Mouse (Mus musculus) MEL (cell line): Measurements from ENCODE around the gene Ndufb4. TPM values are rescaled to one million over a fixed set of nuclear protein-coding genes. Genes with fewer than 3 reads are reported as not detected.

Experiments
- DNase-seq: peaks from one replicate; pipeline ENCODE4 v3.0.0; 2011; ENCODE audit warnings: low read depth, low spot score
- H3K27ac ChIP-seq: 2 replicates; pipeline ENCODE4 v1.5.1; 2012; ENCODE audit warnings: low read depth, mild to moderate bottlenecking, control low read depth, low read length, moderate library complexity; ENCODE audit not compliant: control insufficient read depth
- H3K27me3 ChIP-seq, 2 experiments: fragments of 150-350 bp in 1 of 2; sonication (generic) in 1 of 2; 2 replicates each; pipeline ENCODE4 v1.6.1; 2012; ENCODE audit warnings: low read length in 2 of 2, mild to moderate bottlenecking in 2 of 2, improper control_type of control experiment in 1 of 2, moderate library complexity in 1 of 2; ENCODE audit not compliant: insufficient read depth in 2 of 2, control insufficient read depth in 1 of 2
- H3K36me3 ChIP-seq, 2 experiments: 2 replicates each; pipeline ENCODE4 v1.6.1; 2012 to 2014; ENCODE audit warnings: low read length in 2 of 2, improper control_type of control experiment in 1 of 2, inconsistent platforms in 1 of 2, mild to moderate bottlenecking in 1 of 2; ENCODE audit not compliant: insufficient read depth in 2 of 2, control insufficient read depth in 1 of 2
- H3K4me1 ChIP-seq, 2 experiments: fragments of 150-350 bp in 1 of 2; sonication (generic) in 1 of 2; 2 replicates each; pipeline ENCODE4 v1.6.1; 2012; ENCODE audit warnings: low read length in 2 of 2, improper control_type of control experiment in 1 of 2, mild to moderate bottlenecking in 1 of 2; ENCODE audit not compliant: insufficient read depth in 2 of 2, control insufficient read depth in 1 of 2
- H3K4me3 ChIP-seq, 2 experiments: fragments of 150-350 bp in 1 of 2; sonication (generic) in 1 of 2; 2 replicates each; pipeline ENCODE4 v1.5.1; 2012; ENCODE audit warnings: low read depth in 2 of 2, low read length in 2 of 2, mild to moderate bottlenecking in 2 of 2, moderate library complexity in 2 of 2, control low read depth in 1 of 2, improper control_type of control experiment in 1 of 2; ENCODE audit not compliant: control insufficient read depth in 1 of 2, insufficient read depth in 1 of 2
- H3K79me2 ChIP-seq: 2 replicates; pipeline ENCODE4 v1.6.1; 2012; ENCODE audit warnings: mild to moderate bottlenecking, low read length, moderate library complexity; ENCODE audit not compliant: control insufficient read depth, poor library complexity, insufficient read depth
- H3K9ac ChIP-seq: 2 replicates; pipeline ENCODE4 v1.6.1; 2012; ENCODE audit warnings: low read depth, mild to moderate bottlenecking, control low read depth, low read length, moderate library complexity; ENCODE audit not compliant: control insufficient read depth, poor library complexity, severe bottlenecking
- H3K9me3 ChIP-seq: fragments of 150-350 bp; sonication (generic); replicated peaks from 2 replicates; pipeline ENCODE4 v1.6.1; 2012; ENCODE audit warnings: mild to moderate bottlenecking, low read length, improper control_type of control experiment, moderate library complexity; ENCODE audit not compliant: insufficient read depth
- BHLHE40 ChIP-seq: IDR thresholded peaks from 2 replicates; pipeline ENCODE4 v1.6.1; 2012; ENCODE audit warnings: low read depth, mild to moderate bottlenecking, inconsistent platforms, low read length, improper control_type of control experiment, borderline replicate concordance
- CHD1 ChIP-seq: IDR thresholded peaks from 2 replicates; pipeline ENCODE4 v1.6.1; 2012; ENCODE audit warnings: low read depth, mild to moderate bottlenecking, inconsistent platforms, low read length, improper control_type of control experiment
- CHD2 ChIP-seq: IDR thresholded peaks from 2 replicates; pipeline ENCODE4 v1.6.1; 2011; ENCODE audit warnings: low read length, improper control_type of control experiment
- CTCF ChIP-seq, 3 experiments: IDR thresholded peaks in 2 of 3; conservative IDR thresholded peaks in 1 of 3; 2 replicates each; pipeline ENCODE4 v1.5.1; 2011 to 2012; ENCODE audit warnings: low read length in 3 of 3, low read depth in 2 of 3, mild to moderate bottlenecking in 2 of 3, improper control_type of control experiment in 1 of 3, inconsistent platforms in 1 of 3, mixed read lengths in 1 of 3, moderate library complexity in 1 of 3; ENCODE audit not compliant: control insufficient read depth in 1 of 3, insufficient read depth in 1 of 3, poor library complexity in 1 of 3, severe bottlenecking in 1 of 3
- E2F4 ChIP-seq: IDR thresholded peaks from 2 replicates; pipeline ENCODE4 v1.6.1; 2011; ENCODE audit warnings: low read depth, low read length, improper control_type of control experiment, borderline replicate concordance
- EP300 ChIP-seq, 2 experiments: IDR thresholded peaks; 2 replicates each; pipeline ENCODE4 v1.6.1; 2011; ENCODE audit warnings: improper control_type of control experiment in 2 of 2, low read length in 2 of 2, low read depth in 1 of 2, mild to moderate bottlenecking in 1 of 2
- MAZ ChIP-seq: IDR thresholded peaks from 2 replicates; pipeline ENCODE4 v1.6.1; 2012; ENCODE audit warnings: low read depth, mild to moderate bottlenecking, inconsistent platforms, low read length, improper control_type of control experiment
- MEF2A ChIP-seq: IDR thresholded peaks from 2 replicates; pipeline ENCODE4 v1.6.1; 2014; ENCODE audit warnings: low read depth, mild to moderate bottlenecking, inconsistent platforms, low read length, improper control_type of control experiment; ENCODE audit not compliant: poor library complexity, insufficient replicate concordance, severe bottlenecking; ENCODE audit errors: extremely low read depth
- MYB ChIP-seq: IDR thresholded peaks from 2 replicates; pipeline ENCODE4 v1.6.1; 2011; ENCODE audit warnings: mild to moderate bottlenecking, low read depth, low read length, improper control_type of control experiment
- NELFE ChIP-seq: IDR thresholded peaks from 2 replicates; pipeline ENCODE4 v1.6.1; 2011; ENCODE audit warnings: low read depth, low read length, improper control_type of control experiment
- NRF1 ChIP-seq: IDR thresholded peaks from 2 replicates; pipeline ENCODE4 v1.6.1; 2014; ENCODE audit warnings: low read depth, mild to moderate bottlenecking, inconsistent platforms, low read length, improper control_type of control experiment, moderate library complexity; ENCODE audit not compliant: poor library complexity, insufficient read depth, severe bottlenecking
- POLR2AphosphoS5 ChIP-seq: IDR thresholded peaks from 2 replicates; pipeline ENCODE4 v1.6.1; 2012; ENCODE audit warnings: low read depth, borderline replicate concordance, mild to moderate bottlenecking, inconsistent platforms, low read length, moderate library complexity, mixed read lengths
- RCOR1 ChIP-seq: IDR thresholded peaks from 2 replicates; pipeline ENCODE4 v1.6.1; 2012; ENCODE audit warnings: low read depth, mild to moderate bottlenecking, inconsistent platforms, low read length, improper control_type of control experiment
- SMC3 ChIP-seq: IDR thresholded peaks from 2 replicates; pipeline ENCODE4 v1.6.1; 2011; ENCODE audit warnings: low read depth, low read length, improper control_type of control experiment
- TAL1 ChIP-seq: IDR thresholded peaks from 2 replicates; pipeline ENCODE4 v1.6.1; 2012; ENCODE audit warnings: mild to moderate bottlenecking, inconsistent platforms, low read length, moderate library complexity, mixed read lengths
- TBP ChIP-seq: IDR thresholded peaks from 2 replicates; pipeline ENCODE4 v1.8.0; 2011; ENCODE audit warnings: low read depth, low read length, improper control_type of control experiment
- UBTF ChIP-seq: IDR thresholded peaks from 2 replicates; pipeline ENCODE4 v1.6.1; 2012; ENCODE audit warnings: low read depth, mild to moderate bottlenecking, inconsistent platforms, low read length, improper control_type of control experiment, moderate library complexity, borderline replicate concordance; ENCODE audit not compliant: insufficient read depth
- USF1 ChIP-seq: IDR thresholded peaks from 2 replicates; pipeline ENCODE4 v1.6.1; 2014; ENCODE audit warnings: low read depth, mild to moderate bottlenecking, inconsistent platforms, low read length, improper control_type of control experiment, moderate library complexity
- USF2 ChIP-seq, 2 experiments: IDR thresholded peaks; 2 replicates each; pipeline ENCODE4 v1.6.1; 2011 to 2012; ENCODE audit warnings: improper control_type of control experiment in 2 of 2, low read length in 2 of 2, borderline replicate concordance in 1 of 2, inconsistent platforms in 1 of 2, low read depth in 1 of 2, mild to moderate bottlenecking in 1 of 2; ENCODE audit not compliant: insufficient read depth in 1 of 2
- ZMIZ1 ChIP-seq: IDR thresholded peaks from 2 replicates; pipeline ENCODE4 v1.6.1; 2012; ENCODE audit warnings: low read depth, mild to moderate bottlenecking, inconsistent platforms, low read length, improper control_type of control experiment, moderate library complexity
- polyA plus RNA-seq, 2 experiments: library from polyadenylated mRNA; stranded (reverse) in 1 of 2; unstranded in 1 of 2; fragments of >175 nt in 1 of 2; fragments of >200 nt in 1 of 2; gene quantifications; 2 replicates each; pipeline versions ENCODE4 v1.2.1 to v1.2.4; 2012; ENCODE audit warnings: low replicate concordance in 2 of 2, low read depth in 1 of 2; ENCODE audit not compliant: insufficient read length in 2 of 2, insufficient read depth in 1 of 2, missing spikeins in 1 of 2
- total RNA-seq: library from RNA; depleted of rRNA; stranded (reverse); fragments of 300-350 nt; gene quantifications from 2 replicates; pipeline ENCODE4 v1.2.3, GENCODE M21; 2012

Gene Ndufb4
- total and polyA plus RNA-seq, 3 experiments: 28.9 to 48.0 TPM; not detected in 1

- no peak for DNase-seq
- no peaks in the 10 kb centered on the region for H3K9me3 ChIP-seq
- H3K27ac ChIP-seq: no peak overlapping the region
- H3K36me3 ChIP-seq: no peaks in the 10 kb centered on the region
- no peak overlapping the region for H3K4me3 ChIP-seq
- no peak for TF ChIP-seq BHLHE40
- no peak for TF ChIP-seq E2F4
- TF ChIP-seq TAL1: no peak
- no peak for TF ChIP-seq MEF2A
- TF ChIP-seq CHD2: no peak
- no peak for TF ChIP-seq CHD1
- TF ChIP-seq NELFE: no peak
- TF ChIP-seq USF2 (IDR thresholded peaks at IDR 0.05; ENCODE audit: borderline replicate concordance in 1 of 2, insufficient read depth in 1 of 2, low read depth in 1 of 2, low read length in 2 of 2): no peak
- no peak for TF ChIP-seq ZMIZ1
- no peak for TF ChIP-seq MYB
- TF ChIP-seq POLR2AphosphoS5: no peak
- no peak for TF ChIP-seq RCOR1
- TF ChIP-seq SMC3: no peak
- no peak for TF ChIP-seq USF1
- no peak for TF ChIP-seq CTCF (IDR thresholded peaks at IDR 0.05 in 2 of 3, conservative IDR thresholded peaks at IDR 0.05 in 1 of 3; ENCODE audit: control insufficient read depth in 1 of 3, insufficient read depth in 1 of 3, low read depth in 2 of 3, low read length in 3 of 3, poor library complexity in 1 of 3, severe bottlenecking in 1 of 3)
- no peak for TF ChIP-seq NRF1
- TF ChIP-seq MAZ: no peak
- TF ChIP-seq, all 39 proteins: peak for 0
- Histone ChIP-seq H3K4me1 (no peaks in the 10 kb centered on the region), H3K27me3 (no peaks in the 10 kb centered on the region; a peak in 2 of 4 replicates), H3K9ac (no peak overlapping the region), H3K79me2 (no peaks in the 10 kb centered on the region)
Measured at GRCm38 (mm10) chr16:37617695-37618094, 36.6 kb downstream of the Ndufb4 start.

GRCm38 (mm10) chr16:37616104-37616503 lies 38.1 kb downstream of the Ndufb4 start:
- no peaks in the 10 kb centered on the region for H3K9me3 ChIP-seq
- H3K4me1 ChIP-seq: no peaks in the 10 kb centered on the region
- TF ChIP-seq EP300 (IDR thresholded peaks at IDR 0.05; ENCODE audit: low read depth in 1 of 2, low read length in 2 of 2) (no peak), UBTF (no peak), E2F4 (no peak), TBP (no peak), MEF2A (no peak), ZMIZ1 (no peak)
- H3K36me3 ChIP-seq: no peaks in the 10 kb centered on the region
- no peak for DNase-seq
- no peak overlapping the region for H3K9ac ChIP-seq
- H3K79me2 ChIP-seq: no peaks in the 10 kb centered on the region
- H3K4me3 ChIP-seq: no peak overlapping the region
- no peak overlapping the region for H3K27ac ChIP-seq
- no peaks in the 10 kb centered on the region; a peak in 3 of 4 replicates for H3K27me3 ChIP-seq
